Mouse (Mus musculus) erythroblast, embryonic 14.5 days (primary cell): ENCODE data around the gene Edem3.

Source experiments
- GATA1 ChIP-seq: IDR thresholded peaks from 2 replicates; pipeline ENCODE4 v1.6.1; 2012; ENCODE audit warnings: low read length, inconsistent platforms, mixed read lengths
- TAL1 ChIP-seq: IDR thresholded peaks from 3 replicates; pipeline ENCODE4 v1.6.1; 2012; ENCODE audit warnings: low read length, inconsistent platforms, mixed read lengths

GRCm38 (mm10) chr1:151851976-151852375 is 96.8 kb downstream of the Edem3 start:
- no peak for TF ChIP-seq GATA1
- no peak for TF ChIP-seq TAL1
